Mouse (Mus musculus) frontal cortex, postnatal 10 days (tissue): Measurements from ENCODE around the gene Nxpe3.
"Not testable (repeated sequence)": the region's sequence is repeated elsewhere in the genome, so short reads cannot be mapped to it uniquely, and the experiment has no call there.

Experiments used
- DNase-seq, 2 experiments: peaks; one replicate each; pipeline ENCODE4 v3.0.0; 2022; ENCODE audit warnings: low spot score in 2 of 2, mixed read lengths in 1 of 2

Nxpe3 gene

GRCm38 (mm10) chr16:55890346-55891136 lies 4.5 kb downstream of the Nxpe3 start:
- DNase-seq, result no peak

- no peak for DNase-seq
These were observed 5.6 kb downstream of the Nxpe3 start for GRCm38 (mm10) chr16:55889451-55889850.

- no peak for DNase-seq
These were observed 6.5 kb downstream of the Nxpe3 start for GRCm38 (mm10) chr16:55888584-55888960.

GRCm38 (mm10) chr16:55887814-55888583 lies 7.1 kb downstream of the Nxpe3 start:
- no peak for DNase-seq

GRCm38 (mm10) chr16:55884246-55884645 lies 10.8 kb downstream of the Nxpe3 start:
- no peak for DNase-seq

GRCm38 (mm10) chr16:55876025-55876424 lies 19.1 kb downstream of the Nxpe3 start:
- no peak for DNase-seq

- no peak for DNase-seq
These were observed 31.3 kb downstream of the Nxpe3 start for GRCm38 (mm10) chr16:55863832-55864231.

GRCm38 (mm10) chr16:55863149-55863815 lies 31.8 kb downstream of the Nxpe3 start:
- DNase-seq, result peak in 1 of 2 experiments; percentile 53

- no peak for DNase-seq
These were observed 34.0 kb downstream of the Nxpe3 start for GRCm38 (mm10) chr16:55861104-55861503.

- not testable (repeated sequence) for DNase-seq
These were observed 35.7 kb downstream of the Nxpe3 start for GRCm38 (mm10) chr16:55859421-55859820.

GRCm38 (mm10) chr16:55858465-55858864 lies 36.6 kb downstream of the Nxpe3 start:
- DNase-seq, result peak; percentile 51 to 61

- DNase-seq, result peak in 1 of 2 experiments; percentile 71
These were observed 42.0 kb downstream of the Nxpe3 start for GRCm38 (mm10) chr16:55852943-55853727.

- DNase-seq, result no peak
These were observed 42.6 kb downstream of the Nxpe3 start for GRCm38 (mm10) chr16:55852515-55852914.

- no peak for DNase-seq
These were observed 44.6 kb downstream of the Nxpe3 start for GRCm38 (mm10) chr16:55850485-55850884.

- DNase-seq, result no peak
These were observed 47.4 kb downstream of the Nxpe3 start for GRCm38 (mm10) chr16:55847679-55848078.

GRCm38 (mm10) chr16:55844847-55845246 lies 50.2 kb downstream of the Nxpe3 start:
- no peak for DNase-seq

GRCm38 (mm10) chr16:55843919-55844318 lies 51.2 kb downstream of the Nxpe3 start:
- no peak for DNase-seq

- DNase-seq, result no peak
These were observed 52.0 kb downstream of the Nxpe3 start for GRCm38 (mm10) chr16:55843134-55843533.

GRCm38 (mm10) chr16:55841506-55841905 lies 53.6 kb downstream of the Nxpe3 start:
- DNase-seq, result no peak

GRCm38 (mm10) chr16:55838510-55839474 lies 56.3 kb downstream of the Nxpe3 start, which contains the start of gene Nfkbiz:
Gene Nfkbiz, minus strand, starts transcription at chr16:55838899.
- DNase-seq, result peak; percentile 56 to 73
